Mouse (Mus musculus): ENCODE results near the gene Prkacb.

Gene Prkacb

GRCm38 (mm10) chr3:146719696-146720095 lies 93.1 kb downstream of the Prkacb start:
- no peak for DNase-seq (ENCODE audit: low spot score in 2 of 2)

- DNase-seq (ENCODE audit: low spot score in 2 of 2) = no peak
Measured at GRCm38 (mm10) chr3:146718251-146718650, 94.5 kb downstream of the Prkacb start.

GRCm38 (mm10) chr3:146712305-146712704 lies 100.5 kb downstream of the Prkacb start:
- no peak for DNase-seq (ENCODE audit: low spot score in 2 of 2)

- no peak for DNase-seq (ENCODE audit: low spot score in 2 of 2)
Measured at GRCm38 (mm10) chr3:146711559-146711958, 101.2 kb downstream of the Prkacb start.

- DNase-seq (ENCODE audit: low spot score in 2 of 2) = no peak
Measured at GRCm38 (mm10) chr3:146711084-146711483, 101.7 kb downstream of the Prkacb start.

GRCm38 (mm10) chr3:146709086-146709485 lies 103.7 kb downstream of the Prkacb start:
- no peak for DNase-seq (ENCODE audit: low spot score in 2 of 2)

GRCm38 (mm10) chr3:146708381-146708780 lies 104.4 kb downstream of the Prkacb start:
- DNase-seq (ENCODE audit: low spot score in 2 of 2) = no peak

GRCm38 (mm10) chr3:146704099-146704498 lies 108.7 kb downstream of the Prkacb start:
- DNase-seq (ENCODE audit: low spot score in 2 of 2) = no peak

GRCm38 (mm10) chr3:146700051-146700450 lies 112.7 kb downstream of the Prkacb start:
- no peak for DNase-seq (ENCODE audit: low spot score in 2 of 2)

- DNase-seq (ENCODE audit: low spot score in 2 of 2) = no peak
Measured at GRCm38 (mm10) chr3:146698982-146699381, 113.8 kb downstream of the Prkacb start.

GRCm38 (mm10) chr3:146692547-146692946 lies 120.2 kb downstream of the Prkacb start:
- no peak for DNase-seq (ENCODE audit: low spot score in 2 of 2)

GRCm38 (mm10) chr3:146687121-146687725 lies 125.6 kb downstream of the Prkacb start:
- no peak for DNase-seq (ENCODE audit: low spot score in 2 of 2)

- no peak for DNase-seq (ENCODE audit: low spot score in 2 of 2)
Measured at GRCm38 (mm10) chr3:146686428-146686827, 126.4 kb downstream of the Prkacb start.

GRCm38 (mm10) chr3:146684811-146685675 lies 127.7 kb downstream of the Prkacb start, which contains the start of gene Samd13:
Gene Samd13 (minus strand): TSS chr3:146685592.
- DNase-seq (ENCODE audit: low spot score in 2 of 2) = peak; percentile 23 to 69

GRCm38 (mm10) chr3:146683095-146683494 lies 129.7 kb downstream of the Prkacb start:
- DNase-seq (ENCODE audit: low spot score in 2 of 2) = no peak

GRCm38 (mm10) chr3:146682140-146682651 lies 130.6 kb downstream of the Prkacb start:
- DNase-seq (ENCODE audit: low spot score in 2 of 2) = peak in 1 of 2 experiments; percentile 66

- no peak for DNase-seq (ENCODE audit: low spot score in 2 of 2)
Measured at GRCm38 (mm10) chr3:146681696-146682095, 131.1 kb downstream of the Prkacb start.

GRCm38 (mm10) chr3:146680625-146681024 lies 132.2 kb downstream of the Prkacb start:
- DNase-seq (ENCODE audit: low spot score in 2 of 2) = no peak

GRCm38 (mm10) chr3:146679646-146680045 lies 133.1 kb downstream of the Prkacb start:
- DNase-seq (ENCODE audit: low spot score in 2 of 2) = no peak

All from spleen, postnatal 4 days (tissue).